Mouse (Mus musculus) cerebellum, adult 9-11 months (tissue): ENCODE measurements around the gene Ssc5d.
A peak's percentile ranks its signal among the peaks of the same experiment; 100 is the strongest.

ENCODE experiments used
- DNase-seq: peaks from one replicate; pipeline ENCODE4 v3.0.0; 2022

The Ssc5d gene

DNA sequence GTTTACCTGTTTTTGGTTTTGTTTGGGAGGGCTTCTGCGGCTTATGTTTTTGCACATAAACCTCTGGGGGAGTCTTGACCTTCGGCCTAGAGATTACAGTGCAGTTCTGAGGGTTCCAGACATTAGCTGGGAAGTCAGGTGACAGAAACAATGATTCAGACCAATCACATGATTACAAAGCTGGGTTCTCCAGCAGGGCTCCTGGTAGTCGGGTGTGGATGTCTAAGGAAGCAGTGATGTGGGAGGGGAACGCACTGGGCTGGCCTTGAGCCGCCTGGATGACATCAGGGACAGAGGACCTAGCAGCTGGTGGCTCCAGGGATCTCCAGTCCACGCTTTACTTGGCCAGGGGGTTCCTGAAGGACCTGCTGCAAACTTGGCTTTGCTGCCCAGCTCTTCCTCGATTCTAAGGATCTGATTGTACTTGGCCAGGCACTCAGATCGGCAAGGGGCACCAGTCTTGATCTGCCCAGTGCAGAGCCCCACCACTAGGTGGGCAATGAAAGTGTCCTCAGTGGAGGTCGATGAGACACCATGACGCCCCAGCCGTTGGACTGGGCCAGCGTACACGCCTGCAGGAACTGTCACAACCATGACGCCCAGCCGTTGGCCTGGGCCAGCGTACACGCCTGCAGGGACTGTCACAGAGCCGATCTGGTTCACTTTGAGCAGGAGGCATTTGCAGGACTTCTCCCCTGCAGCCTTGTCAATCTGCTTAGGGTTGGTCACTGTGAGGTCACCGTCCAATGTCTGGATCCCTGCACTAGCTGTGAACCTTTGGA lies 25.2 kb downstream of the Ssc5d start:
- DNase-seq = no peak

DNA sequence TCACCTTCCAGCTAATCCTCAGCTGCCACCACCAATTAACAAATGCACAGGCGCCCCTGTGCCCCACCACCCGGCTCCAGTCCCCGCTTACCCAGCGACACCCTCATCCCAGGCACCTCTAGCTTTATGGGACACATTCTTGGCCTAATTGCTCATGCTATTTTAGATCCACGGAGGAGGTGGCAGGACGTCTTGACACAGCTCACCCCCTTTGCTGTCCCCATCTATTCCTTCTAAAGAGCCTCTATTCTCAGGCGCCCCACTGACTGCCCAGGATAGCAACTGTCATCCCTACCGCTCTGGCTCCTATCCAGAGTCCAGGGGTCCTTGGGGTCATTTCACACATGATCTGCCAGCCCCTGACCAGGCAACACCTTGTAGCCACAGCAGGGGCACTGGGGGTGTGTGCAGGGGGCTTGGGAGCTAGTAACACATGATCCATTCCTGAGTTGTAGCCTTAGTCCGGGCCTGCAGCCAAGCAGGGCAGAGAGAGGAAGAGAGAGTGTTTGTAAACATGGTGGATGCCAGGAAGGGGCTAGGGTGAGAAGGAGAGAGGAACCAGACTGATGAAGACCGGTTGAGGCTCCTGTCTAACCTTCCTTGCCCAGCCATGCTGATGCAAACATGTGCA lies 28.3 kb downstream of the Ssc5d start:
- DNase-seq = no peak

DNA sequence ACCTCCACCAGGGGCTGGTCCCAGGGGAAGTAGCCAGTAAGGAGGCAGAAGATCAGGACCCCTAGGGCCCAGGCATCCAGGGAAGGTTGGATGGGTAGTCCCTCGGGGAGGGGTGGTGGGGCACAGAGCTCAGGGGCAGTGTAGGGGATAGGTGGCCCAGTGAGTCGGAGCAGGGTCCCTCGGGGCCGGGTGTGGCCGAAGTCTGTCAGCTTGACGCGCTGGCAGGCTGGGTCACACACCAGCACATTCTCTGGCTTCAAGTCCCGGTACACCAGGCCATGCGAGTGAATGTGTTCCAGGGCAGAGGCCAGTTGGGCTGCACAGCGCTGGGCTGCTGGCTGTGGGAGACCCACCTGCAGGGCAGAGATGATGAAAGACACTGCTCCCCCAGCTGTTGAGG lies 31.8 kb downstream of the Ssc5d start:
- DNase-seq = no peak

DNA sequence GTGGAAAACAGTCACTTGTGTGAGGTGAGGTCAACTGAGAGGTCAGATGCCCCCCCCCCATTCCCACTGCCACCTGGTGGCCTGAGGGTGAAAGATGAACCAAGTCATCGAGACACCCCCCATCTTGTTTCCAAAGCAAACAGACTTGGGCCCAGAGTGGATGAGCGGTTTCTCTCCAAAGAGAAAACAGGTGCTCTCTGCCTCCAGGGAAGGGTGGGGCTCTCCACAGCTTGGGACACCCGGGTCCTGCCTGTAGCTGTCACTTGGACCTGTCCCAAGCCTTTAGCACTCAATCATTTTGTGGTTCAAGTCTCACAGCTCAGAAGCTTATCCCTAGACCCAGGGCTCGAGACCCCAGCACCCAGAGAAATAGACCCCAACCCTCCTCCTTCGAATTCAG lies 37.9 kb downstream of the Ssc5d start:
- no peak for DNase-seq

DNA sequence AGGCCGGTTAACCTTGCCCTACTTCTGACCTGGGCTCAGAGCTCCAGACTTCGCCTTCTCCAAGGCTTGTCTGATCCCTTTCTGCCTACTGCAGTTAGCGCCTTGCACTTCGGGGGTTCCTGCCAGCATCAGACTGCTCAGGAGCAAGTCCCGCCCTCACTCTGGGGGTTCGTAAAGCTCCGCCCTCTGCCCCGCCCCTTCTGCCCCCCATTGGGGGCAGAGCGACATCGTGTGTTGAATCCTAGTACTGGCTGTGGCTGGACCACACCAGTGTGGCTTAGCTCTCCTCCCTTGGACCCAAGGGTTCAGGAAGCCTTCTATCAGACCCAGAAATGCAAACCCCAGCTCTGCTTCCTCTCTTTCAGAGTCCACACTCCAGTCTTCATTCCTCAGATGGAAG lies 38.7 kb downstream of the Ssc5d start, which contains the start of gene Sbk2:
Sbk2 (minus strand) TSS at position 135 of the 400 bp plus-strand sequence.
- peak; percentile 45 for DNase-seq

DNA sequence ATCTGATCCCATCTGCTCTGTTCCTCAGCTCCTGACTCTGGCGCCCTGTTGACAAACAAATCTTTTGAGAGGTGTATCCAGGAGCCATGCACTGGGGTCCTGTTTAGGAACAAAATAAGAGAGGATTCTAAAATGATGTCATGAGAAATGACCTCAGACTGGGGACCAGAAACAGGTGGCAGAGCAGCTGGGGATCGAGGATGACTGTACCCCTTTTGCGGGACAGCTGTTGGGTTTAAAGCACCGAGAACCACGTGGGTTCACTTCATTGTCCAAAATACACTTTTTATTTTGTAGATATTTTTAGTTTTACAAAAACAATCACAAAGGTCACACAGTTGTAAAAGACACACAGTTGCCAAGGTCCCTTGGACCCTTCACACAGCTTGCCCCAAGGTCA lies 39.4 kb downstream of the Ssc5d start:
- no peak for DNase-seq

DNA sequence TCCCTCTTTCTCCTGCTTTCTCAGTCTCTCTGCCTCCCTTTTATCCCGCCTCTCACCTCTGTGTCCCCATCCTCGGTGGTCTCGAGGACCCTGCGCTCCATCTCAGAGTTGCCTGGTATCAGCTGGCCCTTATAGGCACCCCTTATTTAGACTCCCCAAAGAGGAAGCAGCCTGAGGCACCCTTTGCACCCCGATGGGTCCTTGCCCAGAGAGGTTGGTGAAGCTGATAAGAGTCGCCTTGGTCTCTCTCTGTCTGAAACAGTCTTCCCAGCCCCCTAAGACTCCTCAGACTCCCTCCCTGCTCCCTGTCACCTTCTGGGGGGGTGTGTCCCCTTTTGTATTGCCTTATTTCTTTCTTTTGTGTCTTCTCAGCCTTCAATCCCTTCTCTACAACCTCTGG lies 45.5 kb downstream of the Ssc5d start, which contains the start of gene Sbk3:
Sbk3 (minus strand) TSS at position 101 of the 400 bp plus-strand sequence.
- DNase-seq = no peak

DNA sequence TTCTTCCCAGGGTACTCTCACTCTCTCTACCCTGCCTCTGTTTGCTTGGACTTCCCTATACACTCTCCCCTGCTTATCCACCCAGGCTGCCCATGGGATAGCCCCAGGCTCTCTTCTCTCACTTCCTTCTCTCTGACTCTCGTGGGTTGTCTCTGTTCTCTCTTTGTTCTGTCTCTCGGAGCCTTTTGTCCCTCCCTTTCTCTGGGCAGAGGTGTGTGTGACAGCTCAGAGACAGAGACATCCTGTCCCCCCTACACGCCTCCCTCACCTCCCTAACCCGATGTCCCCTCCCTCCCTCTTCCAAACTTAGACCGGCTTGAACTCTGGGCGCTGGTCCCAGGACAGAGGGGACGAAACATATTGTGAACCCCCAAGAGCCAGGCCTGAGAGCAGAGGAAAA lies 46.1 kb downstream of the Ssc5d start:
- DNase-seq = no peak

DNA sequence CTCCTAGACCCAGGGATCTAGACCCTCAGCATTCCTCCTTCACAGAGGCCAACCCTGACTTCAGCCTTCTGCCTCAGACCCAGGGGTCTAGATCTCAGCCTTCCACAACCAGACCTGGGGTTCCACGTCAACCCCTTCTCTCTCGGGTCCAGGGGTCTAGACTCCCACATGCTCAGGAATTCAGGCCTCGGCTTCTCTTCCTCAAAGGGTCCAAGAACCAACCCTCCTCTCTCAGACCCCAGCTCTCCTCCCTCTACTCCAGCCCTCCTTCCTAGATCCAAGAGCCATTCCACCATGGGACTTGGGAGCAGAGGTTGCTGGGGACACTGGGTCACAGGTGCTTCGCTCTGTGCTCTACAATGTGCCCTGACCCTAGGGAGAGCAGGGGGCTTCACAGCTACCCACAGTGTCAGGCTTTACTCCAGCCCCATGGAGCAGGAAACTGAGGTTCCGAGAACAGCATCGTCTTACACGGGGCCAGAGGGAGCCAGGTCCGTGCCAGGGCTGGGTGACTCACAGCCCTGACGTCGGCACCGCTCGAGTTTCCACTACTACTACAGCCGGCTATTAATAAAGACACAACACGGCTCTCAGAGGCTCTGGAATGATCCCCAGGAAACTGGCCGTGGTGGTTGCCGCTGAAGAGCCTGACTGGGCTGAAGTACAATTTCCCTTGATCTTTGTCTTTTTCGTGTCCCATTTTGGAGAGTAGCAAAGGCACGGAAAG lies 46.9 kb downstream of the Ssc5d start:
- no peak for DNase-seq

DNA sequence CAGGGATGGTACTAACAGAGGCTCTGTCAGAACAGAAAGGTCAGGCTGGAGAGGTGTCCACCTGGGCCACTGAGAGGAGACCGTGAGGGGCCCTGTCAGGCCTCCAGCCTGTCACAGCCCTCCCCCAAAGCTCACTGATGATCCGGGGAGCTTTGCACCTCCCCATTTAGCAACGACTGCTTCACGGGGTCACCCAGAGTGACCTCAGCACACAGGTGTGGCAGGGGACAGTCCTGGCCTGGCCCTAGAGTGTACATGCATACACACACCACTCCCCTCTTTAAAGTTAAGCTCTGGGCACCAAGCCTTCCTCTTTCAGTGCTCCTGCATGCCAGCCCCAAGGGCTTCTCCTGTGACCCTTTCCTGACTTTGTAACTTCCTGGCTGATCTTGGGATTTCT lies 49.9 kb downstream of the Ssc5d start:
- DNase-seq = no peak

DNA sequence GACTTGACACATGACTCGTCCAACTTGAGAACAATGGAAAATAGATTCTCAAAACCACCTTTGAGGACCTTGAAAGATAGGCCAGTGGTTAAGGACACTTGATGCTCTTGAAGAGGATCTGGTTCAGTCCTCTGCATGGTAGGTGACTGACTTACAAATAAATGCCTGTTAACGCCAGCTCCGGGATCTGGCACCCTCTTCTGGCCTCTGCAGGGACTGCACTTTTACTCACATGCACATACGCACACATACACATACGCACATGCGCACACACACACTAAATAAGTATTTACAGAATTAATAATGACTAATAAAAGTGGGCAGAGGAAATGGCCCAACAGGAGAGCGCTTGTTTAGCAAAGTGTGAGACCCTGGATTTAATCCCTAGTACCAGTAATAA lies 51.2 kb downstream of the Ssc5d start:
- DNase-seq = no peak

DNA sequence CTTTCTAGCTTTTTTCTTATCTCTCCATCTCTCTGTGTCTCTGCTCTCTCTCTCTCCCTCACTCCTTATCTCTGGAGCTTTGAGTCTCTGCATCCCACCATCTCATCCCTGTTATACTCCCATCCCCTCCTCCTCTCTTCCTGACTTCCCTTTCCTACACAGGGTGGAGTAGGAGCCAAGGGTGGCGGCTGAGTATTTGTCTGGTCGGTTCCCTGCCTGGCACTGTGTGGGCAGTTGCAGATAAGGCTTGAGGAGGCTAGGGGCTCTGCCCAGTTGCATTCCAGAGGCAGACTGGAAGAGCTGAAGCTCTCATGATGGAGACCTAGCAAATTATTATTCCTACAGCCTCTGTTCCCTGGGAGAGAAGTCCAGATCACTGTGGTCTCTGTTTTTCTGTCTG lies 62.7 kb downstream of the Ssc5d start:
- no peak for DNase-seq

DNA sequence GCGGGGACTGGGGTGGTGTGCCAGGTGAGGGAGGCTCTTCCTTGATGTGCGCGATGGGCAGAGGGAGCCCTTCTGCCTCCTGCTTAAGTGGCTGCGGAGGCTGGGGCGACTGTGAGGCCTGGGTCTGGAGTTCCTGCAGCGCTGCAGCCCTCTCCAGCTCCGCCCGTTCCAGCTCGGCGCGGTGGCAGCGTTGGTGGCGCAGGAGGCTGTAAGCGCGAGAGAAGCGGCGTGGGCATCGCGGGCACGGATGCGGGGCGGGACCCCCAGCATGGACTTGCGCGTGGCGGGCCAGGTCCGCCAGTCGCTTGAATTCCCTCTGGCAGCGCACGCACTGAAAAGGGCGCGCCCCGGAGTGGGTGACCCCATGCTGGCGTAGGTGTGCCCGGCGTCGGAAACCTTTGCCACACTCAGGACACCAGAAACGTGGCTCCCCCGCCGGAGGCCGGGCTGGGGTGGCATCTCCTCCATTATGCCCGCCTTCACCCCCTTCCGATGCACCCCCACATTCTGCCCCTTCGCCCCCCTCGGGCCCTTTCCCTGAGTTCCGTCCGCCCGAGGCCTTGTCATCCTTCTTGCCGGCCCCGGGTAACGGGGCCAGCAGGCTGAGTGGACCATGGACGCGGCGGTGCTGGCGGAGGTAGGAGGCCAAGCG lies 67.9 kb downstream of the Ssc5d start:
- peak; percentile 60 for DNase-seq

DNA sequence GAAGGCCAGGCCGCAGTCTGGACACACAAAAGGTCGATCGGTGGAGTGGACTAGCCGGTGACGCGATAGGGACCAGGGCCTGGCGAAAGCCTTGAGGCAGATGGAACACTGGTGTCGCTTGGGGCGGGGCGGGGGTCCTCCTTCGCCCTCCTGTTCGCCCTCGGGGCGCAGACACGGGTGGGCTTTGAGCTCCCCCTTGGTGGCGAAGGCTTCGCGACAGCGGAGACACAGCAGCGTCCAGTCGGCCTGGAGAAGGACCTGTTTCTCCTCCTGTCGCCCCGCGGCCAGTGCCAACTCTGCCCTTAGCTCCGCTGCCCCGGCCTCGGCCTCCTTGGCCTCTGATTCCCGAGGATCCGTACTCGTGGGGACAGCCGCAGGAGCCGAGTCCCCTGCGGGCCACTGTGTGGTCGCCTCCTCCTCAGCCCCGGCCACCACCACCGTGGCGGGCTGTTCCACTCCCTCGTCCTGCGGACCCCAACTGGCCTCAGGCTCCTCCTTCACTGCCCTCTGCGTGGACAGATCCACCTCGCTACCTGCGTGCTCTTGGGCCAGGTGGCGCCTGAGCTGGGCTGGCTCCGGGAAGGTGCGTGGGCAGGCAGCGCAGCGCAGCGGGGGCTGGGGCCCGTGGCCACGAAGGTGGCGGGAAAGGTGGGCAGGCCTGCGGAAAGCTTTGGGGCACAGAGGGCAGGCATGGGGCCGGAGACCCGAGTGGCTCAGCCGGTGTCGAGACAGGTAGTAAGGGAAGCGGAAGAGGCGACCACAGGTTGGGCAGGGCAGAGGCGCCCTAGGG lies 68.6 kb downstream of the Ssc5d start:
- peak; percentile 68 for DNase-seq
